Mouse (Mus musculus): ENCODE data around the gene Fzr1.
A peak's percentile ranks its signal among the peaks of the same experiment; 100 is the strongest.

Gene Fzr1

GRCm38 (mm10) chr10:81416581-81417226 is 38.4 kb upstream of the Fzr1 start:
- DNase-seq (ENCODE audit: low spot score in 2 of 2): no peak

- no peak for DNase-seq (ENCODE audit: low spot score in 2 of 2)
Observed at GRCm38 (mm10) chr10:81415549-81416310, 37.4 kb upstream of the Fzr1 start.

- no peak for DNase-seq (ENCODE audit: low spot score in 2 of 2)
Observed at GRCm38 (mm10) chr10:81415146-81415545, 36.8 kb upstream of the Fzr1 start.

- no peak for DNase-seq (ENCODE audit: low spot score in 2 of 2)
Observed at GRCm38 (mm10) chr10:81414682-81415081, 36.4 kb upstream of the Fzr1 start.

DNA sequence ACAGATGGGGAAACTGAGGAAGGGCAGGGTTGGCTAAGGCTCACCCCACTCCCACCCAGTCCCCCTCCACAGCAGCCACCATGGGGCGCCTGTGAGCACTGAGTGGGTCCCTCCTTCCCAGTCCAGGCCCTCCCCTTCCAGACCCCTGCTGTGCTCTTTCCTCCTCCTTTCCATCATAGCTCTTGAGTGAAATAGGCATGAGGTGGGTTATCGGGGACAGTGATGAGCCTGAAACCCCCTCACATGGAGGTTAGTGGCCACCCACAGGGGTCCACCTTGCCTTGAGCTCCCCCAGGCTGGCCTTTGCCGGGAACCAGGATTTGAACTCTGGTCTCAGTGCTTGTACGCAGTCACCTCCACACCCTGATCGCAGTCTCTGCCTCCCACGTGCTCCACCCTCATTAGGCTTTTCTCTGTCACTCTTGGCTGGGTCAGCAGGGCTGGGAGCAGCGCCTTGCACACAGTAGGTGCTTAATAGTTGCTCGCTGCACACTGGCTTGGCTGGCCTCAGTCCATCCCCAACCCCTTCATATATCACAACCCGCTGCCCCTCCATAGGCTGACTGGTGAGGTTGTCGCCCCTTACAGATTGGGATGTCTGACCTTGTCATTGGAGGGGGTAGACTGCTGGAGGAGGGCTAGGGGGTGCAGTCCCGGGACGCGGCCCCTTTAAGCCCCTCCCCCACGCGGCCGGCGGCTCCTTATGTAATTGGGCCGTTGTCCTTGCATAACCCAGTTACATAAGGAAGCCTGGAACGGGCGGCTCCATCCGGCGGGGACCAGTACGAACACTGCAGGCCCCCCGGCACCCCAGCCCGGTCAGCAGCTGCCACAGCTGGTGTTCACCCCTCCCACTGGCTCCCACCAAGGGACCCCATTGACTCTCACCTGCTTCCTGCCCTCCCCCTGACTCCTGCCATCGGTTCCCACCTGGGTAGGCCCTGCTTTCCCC is 35.3 kb upstream of the Fzr1 start:
- DNase-seq (ENCODE audit: low spot score in 2 of 2): no peak

DNA sequence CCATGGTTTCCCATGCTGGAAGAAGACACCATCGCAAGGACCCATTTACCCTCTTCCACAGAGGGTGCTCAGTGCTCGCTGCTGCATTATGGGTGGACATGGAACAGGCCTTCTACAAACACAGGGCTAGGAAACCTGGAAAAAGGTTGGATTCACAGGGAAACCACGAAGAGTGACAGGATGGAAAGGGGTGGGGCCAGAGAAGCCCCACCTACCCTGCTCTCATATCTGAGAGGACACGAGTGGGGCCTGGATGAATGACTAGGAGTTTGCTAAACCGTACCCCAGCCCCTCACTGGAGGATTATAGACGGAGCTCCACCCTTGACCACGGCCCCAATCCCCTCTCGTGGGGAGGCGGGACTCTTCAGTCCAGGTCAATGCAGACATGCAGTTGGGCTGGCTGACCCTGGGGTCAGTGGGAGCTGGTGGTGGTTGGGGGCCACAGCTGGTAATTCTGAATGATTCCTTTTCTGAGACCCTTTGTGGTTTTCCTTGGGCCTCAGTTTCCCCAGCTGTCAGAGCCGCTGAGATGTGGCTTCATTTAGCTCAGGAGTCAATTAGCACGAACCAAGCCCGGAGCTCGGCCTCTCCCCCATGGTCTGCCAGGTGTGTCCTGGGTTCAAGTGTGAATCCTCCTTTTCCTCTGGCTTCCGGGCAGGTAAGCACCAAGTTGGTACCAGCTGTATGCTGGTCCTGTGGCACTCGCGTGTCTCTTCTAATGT is 34.4 kb upstream of the Fzr1 start:
- no peak for DNase-seq (ENCODE audit: low spot score in 2 of 2)

DNA sequence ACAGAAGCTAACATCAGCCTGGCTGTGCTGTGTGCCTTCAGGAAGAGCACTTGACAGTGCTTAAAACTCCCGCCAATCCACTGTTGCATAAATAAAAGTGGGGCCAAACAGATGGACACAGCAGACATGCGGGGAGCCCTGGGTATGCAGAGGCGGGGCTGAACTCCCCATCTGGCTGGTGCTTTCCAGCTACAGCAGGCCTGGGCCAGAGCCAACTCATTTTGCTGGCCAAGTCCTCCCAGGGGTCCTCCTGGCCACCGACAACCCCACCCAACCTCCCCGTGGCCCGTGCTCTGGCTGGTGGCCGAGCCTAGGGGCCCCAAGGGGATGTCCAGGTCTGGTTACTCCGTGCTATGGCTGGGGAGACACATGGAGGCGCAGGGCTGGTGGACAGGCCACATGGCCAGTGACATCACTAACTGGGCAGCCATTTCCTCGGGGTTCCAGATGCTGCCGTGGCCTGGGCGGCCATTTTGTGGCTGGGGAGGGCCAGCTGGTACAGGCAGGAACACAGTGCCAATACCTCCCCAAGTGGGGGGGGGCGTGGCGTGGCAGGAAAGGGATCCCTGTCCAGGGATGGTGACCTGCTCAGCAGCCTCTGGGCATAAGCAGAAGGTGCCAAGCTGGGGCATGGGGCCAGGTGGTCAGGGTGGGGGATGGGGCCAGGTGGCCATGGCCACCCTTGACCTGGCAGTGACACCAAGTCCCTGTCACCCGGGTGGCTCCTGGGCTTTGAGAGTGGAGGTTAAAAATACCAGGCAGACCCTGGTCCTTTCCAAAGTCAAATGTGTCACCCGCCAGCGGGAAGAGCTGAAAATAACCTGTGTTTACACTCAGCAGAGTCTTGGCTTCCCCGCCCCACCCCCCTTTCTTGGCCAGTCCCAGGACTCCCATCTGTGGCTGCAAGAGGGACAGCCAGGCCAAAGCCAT is 33.4 kb upstream of the Fzr1 start:
- DNase-seq (ENCODE audit: low spot score in 2 of 2): no peak

DNA sequence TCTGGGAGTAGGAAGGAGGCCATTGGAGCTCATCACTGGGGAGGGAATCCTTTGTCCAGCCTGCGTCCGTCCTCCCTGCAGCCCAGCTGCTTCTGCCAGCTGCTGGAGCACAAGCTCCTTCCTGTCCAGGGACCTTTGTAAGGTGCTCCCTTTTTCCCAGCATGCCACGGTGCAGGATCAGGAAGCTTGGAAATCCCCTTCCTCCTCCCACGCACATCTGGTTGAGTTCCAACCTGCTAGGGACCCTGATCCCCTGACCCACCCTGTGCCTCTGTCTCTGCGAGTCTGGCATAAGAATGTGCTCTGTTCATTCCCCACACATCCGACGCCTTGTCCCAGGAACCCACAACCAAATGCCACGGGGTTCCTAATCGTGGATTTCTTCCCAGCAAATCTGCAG is 32.7 kb upstream of the Fzr1 start:
- DNase-seq (ENCODE audit: low spot score in 2 of 2): no peak

- no peak for DNase-seq (ENCODE audit: low spot score in 2 of 2)
Observed at GRCm38 (mm10) chr10:81410350-81410749, 32.0 kb upstream of the Fzr1 start.

DNA sequence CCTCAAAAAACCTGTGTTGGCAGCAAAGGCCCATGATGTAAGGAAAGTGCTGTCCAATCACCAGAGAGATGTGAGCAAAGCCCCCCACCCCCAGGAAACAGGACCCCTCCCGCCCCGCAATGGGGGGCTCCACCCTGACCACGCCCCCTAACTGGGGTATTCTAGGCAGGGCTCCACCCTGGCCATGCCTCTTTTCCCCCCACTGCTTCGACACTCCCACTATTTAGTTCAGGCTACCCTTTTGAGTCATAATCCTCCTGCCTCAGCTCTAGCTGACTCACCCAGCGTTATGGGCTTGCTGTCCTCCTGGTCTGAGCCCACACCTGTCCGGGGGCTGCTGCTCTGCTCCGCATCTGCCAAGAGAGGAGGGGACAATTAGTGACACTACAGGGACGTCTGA is 31.0 kb upstream of the Fzr1 start:
- no peak for DNase-seq (ENCODE audit: low spot score in 2 of 2)

DNA sequence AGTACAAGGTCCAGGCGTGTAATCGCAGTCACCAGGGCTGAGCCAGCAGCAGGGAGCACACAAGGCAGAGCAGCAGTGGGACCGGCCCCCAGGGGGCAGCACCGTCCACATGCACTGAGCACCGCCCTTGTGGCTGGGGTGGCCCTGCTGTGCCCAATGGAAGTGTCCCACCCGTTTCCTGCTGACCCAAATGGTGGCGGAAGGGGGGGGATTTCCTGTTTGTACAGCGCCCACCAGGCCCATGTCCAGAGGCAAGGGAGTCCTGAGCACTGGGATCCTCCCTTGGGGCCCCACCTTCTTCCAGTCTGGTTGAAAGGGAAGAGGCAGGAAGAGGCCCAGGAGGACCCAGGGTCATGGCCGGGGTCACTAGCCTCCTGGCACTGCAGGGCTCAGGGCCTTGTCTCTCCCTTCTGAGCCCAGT is 30.6 kb upstream of the Fzr1 start:
- peak; percentile 74 to 77 for DNase-seq (ENCODE audit: low spot score in 2 of 2)

DNA sequence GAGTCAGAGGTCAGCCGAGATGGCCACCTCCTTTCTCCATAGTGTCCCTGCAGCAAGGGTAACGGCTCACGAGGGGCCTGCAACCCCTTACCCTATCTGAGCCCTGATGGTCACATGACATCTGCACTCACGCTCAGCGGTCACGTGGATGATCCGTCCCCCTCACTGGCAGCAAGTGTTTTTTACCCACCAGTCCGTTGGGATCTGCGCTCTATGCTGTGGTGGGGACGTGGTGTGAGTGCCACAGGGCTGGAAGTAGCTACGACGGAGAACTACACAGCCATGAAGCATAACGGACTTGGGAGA is 30.1 kb upstream of the Fzr1 start:
- DNase-seq (ENCODE audit: low spot score in 2 of 2): no peak

- DNase-seq (ENCODE audit: low spot score in 2 of 2): peak; percentile 83 to 88
Observed at GRCm38 (mm10) chr10:81407539-81408423, 29.5 kb upstream of the Fzr1 start.

DNA sequence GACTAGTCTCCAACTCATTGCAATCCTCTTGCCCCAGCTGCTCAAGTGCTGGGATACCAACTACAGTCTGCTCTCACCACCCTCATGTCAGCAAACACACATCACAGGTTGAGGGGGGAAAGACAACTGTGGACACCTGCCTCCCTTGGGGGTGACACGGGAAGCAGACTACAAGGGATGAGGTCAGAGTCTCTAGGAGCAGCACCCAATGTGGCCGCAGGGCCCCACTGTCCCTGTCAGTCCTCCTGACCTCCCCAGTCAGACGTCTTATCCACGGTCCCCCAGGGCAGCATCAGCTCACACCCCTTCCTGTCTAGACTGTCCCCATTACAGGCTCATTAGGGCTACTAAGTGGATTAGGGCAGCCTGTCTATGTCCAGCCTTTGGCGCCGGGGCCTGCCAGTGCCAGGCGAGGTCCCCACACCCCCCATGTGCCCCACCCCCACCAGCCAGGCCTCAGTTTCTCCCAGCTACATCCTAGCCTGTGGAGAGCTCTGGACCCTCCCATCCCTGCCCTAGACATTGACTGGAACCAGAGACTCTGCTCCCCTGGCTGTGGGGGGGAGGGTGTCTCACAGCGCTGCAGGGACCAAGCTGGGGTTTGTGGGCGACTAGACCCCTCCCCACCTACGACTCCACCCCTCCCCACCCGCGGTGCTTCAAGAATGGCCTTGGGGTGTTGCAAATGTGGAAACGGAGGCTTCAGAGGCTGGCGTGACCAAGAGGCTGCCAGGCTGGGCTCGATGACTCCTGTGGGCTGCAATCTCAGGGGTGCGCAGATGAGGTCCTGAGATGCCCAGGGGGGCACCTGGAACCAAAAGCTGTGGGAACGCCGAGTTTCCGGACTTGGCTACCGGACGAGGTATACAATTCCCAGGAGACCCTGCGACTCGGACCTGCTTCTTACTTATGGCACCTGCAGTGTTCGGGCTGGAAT is 28.5 kb upstream of the Fzr1 start:
- no peak for DNase-seq (ENCODE audit: low spot score in 2 of 2)

DNA sequence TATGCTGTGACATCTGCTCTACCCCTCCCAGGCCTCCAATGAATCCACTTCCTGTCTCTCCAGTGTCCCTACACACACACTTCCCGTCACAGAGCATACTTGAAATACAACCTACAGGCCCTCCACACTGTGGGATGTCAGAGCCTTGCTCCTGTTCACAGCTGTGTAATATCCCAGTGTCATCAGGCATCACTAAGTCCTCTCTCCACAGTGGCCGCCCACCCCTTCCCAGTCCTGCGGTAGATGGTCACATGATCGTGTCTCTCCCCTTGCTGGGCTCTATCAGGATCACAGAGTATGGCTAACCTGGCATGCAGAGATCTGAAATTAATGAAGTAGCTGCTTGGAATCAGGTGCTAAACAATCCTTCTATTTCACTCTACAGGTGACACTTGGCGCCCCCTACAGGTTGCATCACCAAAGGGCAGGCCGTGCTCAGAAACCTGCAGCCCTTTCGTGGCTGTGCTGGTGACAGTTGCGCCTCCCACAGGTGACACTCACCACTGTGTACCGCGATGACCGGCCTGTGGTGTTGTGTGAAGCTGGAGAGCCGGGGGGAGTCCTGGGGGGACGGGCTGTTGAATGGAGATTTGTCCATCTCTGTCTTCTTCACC is 27.4 kb upstream of the Fzr1 start:
- peak; percentile 71 to 80 for DNase-seq (ENCODE audit: low spot score in 2 of 2)

DNA sequence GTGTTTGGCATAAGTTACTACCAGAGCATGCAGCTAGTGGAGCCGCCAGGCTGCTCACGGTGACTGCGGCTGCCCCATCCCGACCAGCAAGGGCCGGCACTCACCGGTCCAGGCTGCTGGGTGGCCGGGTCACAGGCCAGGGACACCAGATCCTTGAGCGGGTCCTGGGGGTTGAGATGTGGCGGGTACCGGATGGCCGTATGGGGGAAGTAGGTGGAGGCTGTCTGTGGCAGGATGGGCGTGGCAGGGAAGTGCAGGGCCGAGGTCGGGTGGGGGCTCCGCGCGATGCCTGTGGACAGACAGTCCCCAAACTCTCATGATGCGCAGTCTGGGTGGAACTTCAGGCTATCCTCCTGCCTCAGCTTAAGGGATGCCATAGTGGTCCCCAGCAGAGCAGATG is 26.4 kb upstream of the Fzr1 start:
- peak; percentile 36 to 53 for DNase-seq (ENCODE audit: low spot score in 2 of 2)

DNA sequence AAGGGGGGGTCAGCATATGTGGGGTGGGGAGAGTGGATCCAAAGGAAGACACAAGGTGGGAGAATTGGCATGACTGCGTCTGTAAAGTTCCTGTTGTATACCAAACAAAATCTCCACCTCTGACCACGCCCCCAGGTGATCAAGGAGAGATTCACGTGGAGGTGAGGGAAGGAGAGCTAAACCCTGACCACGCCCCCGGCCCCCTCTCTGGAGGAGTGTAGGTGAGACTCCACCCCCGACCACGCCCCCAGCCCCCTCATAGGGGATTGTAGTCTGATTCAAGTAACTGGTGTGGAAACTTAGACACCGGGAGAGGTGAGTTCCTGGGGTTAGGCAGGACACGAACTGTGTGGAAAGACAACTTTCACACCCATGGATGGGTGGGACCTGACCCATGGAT is 25.8 kb upstream of the Fzr1 start:
- no peak for DNase-seq (ENCODE audit: low spot score in 2 of 2)

DNA sequence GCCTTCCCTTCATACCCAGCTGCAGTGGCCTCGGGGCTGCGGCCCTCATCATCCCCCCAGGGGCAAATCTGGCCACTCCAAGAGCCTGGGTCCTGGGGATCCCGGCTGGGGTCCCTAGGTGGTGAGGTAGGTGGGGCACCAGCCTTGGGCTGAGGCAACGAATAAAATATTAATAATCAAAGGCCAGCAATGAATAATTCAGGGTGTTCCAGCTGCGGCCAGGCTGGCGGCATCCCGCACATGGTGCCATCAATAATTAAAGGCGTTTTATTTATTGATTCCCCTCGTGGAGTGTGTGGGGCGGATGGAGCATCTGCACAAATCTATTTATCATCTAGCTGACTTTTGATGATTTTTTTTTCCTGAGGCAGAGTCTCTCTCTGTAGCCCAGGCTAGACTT is 25.2 kb upstream of the Fzr1 start:
- DNase-seq (ENCODE audit: low spot score in 2 of 2): no peak
